Mouse (Mus musculus) R1 (cell line): ENCODE data around the gene Prrt4.
A peak's percentile ranks its signal among the peaks of the same experiment; 100 is the strongest.
"Not testable (repeated sequence)": the region's sequence is repeated elsewhere in the genome, so short reads cannot be mapped to it uniquely, and the experiment has no call there.

ENCODE experiments used
- DNase-seq: peaks from one replicate; pipeline ENCODE4 v3.0.0-alpha.2; 2018; ENCODE audit warnings: low read depth, low spot score

The Prrt4 gene

DNA sequence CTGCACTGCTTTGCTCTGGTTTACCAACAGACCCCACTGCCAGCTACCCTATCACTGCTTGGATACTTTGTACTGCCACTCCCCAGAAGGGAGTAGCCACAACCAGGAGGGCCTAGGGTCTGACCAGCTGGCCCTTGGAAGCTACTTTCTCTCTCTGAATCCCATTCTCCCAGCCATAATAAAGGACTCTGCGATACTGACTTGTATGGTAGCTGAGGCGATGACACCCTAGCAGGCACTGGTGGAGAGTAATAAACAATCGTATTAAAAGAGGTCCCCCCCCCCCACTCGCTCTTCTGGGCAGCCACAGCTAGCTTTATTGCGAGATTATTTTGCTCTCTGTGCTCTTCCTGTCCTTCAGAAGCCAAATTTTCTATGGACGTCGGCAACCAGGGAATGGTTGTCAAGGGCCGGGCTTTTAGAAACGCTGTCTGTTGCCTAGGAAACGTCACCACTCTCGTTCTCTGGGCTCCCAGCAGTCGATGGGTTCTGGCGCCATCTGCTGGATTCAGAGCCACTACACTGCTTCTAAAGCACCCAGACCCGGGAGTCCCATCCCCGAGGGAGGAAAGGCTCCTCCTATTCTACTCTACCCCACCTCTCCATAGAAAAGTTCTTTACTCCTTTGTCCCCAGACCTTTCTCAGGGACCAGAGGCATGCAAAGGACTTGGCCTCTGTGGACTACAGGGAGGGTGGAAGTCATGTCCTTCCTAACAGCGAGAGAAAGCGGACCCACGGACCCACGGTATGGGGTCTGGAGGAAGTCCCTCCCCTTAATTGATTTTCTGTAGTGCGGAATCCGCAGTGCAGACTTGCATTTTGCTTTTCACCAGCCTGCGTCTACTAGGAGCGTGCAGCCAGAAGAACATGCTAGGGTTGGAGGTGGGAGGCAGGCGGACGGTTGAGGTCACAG lies 19.2 kb upstream of the Prrt4 start:
- DNase-seq: peak; percentile 96

GRCm38 (mm10) chr6:29195846-29196698 lies 16.7 kb upstream of the Prrt4 start:
- peak; percentile 26 for DNase-seq

- no peak for DNase-seq
Observed at GRCm38 (mm10) chr6:29195146-29195545, 15.8 kb upstream of the Prrt4 start.

- DNase-seq: peak; percentile 64
Observed at GRCm38 (mm10) chr6:29193961-29194750, 14.8 kb upstream of the Prrt4 start.

DNA sequence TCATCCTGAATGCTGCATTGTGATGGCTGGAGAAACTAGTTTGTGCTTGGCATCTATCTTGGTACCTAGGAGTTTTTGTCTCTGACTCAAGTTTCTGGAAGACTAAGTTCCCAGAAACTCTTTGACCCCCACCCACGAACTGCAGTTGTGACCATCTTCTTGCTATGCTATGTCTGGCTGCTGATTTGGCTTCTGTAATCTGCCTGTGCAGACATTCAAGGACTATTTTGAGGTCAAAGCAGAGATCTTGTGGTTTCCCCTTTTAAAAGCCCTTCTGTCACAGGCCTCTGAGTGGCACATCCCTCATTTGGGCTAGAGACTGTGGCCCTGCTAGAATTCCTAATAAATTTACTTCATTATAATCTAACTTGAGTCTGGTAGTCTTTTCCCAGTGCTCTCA lies 8.6 kb upstream of the Prrt4 start:
- DNase-seq: no peak

DNA sequence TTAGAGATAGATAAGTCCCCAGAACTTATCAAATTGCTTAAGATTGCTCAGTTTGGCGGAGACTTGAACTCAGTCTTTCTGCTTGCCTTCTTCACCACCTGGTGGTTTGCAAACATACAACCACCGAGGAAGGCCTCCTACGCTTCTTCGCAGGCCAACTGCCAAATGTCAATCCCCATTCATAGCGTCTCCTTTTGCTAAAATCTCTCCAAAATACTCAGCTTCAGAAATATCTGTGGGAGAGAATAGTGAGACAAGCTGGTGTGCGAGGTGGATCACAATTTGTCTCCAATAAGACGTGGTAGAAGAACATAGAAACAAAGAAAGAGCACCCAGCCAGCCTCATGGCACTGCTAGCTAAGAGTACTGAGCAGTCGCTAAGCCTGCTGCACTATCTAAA lies 459 bp upstream of the Prrt4 start:
- DNase-seq: no peak

- DNase-seq: peak; percentile 40
Observed at GRCm38 (mm10) chr6:29177901-29178879, 1.2 kb downstream of the Prrt4 start.

DNA sequence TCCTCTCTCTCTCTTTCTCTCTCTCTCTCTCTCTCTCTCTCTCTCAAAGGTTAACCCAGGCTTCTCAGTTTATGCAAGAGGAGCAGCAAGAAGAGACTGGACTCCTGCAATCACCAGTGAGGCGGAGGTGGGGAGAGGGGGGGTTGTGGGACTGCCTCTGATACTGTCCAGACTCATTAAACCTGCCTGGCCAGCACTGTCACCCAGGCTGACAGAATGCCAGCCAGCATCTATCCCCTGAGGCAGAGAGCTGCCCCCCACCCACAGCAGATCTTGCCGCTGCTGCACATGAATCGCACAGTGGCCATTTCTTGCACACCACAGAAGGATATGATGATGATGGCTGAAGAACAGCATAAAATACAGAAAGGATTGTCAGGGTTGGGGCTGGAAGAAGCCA lies 4.3 kb downstream of the Prrt4 start:
- no peak for DNase-seq

DNA sequence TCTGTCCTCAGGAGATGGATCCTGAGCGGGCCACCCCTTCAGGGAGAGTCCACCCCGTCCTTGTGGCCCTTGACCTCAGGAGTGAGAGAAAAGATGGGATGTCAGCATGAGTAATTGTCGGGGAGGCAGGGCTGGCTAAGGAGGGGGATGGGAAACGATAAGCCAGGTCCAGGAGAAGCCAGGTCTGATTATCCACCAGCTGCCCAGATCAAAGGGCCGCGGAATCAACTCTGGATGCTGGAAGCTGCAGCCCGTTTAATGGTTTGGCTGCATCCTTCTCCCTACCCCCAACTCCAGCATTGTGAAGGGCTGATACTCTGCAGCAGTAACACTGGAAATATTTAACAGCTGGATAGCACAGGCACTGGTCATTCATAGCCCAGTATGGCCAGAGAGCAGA lies 5.0 kb downstream of the Prrt4 start:
- DNase-seq: no peak

- DNase-seq: peak; percentile 82
Observed at GRCm38 (mm10) chr6:29170952-29171388, 8.4 kb downstream of the Prrt4 start.

DNA sequence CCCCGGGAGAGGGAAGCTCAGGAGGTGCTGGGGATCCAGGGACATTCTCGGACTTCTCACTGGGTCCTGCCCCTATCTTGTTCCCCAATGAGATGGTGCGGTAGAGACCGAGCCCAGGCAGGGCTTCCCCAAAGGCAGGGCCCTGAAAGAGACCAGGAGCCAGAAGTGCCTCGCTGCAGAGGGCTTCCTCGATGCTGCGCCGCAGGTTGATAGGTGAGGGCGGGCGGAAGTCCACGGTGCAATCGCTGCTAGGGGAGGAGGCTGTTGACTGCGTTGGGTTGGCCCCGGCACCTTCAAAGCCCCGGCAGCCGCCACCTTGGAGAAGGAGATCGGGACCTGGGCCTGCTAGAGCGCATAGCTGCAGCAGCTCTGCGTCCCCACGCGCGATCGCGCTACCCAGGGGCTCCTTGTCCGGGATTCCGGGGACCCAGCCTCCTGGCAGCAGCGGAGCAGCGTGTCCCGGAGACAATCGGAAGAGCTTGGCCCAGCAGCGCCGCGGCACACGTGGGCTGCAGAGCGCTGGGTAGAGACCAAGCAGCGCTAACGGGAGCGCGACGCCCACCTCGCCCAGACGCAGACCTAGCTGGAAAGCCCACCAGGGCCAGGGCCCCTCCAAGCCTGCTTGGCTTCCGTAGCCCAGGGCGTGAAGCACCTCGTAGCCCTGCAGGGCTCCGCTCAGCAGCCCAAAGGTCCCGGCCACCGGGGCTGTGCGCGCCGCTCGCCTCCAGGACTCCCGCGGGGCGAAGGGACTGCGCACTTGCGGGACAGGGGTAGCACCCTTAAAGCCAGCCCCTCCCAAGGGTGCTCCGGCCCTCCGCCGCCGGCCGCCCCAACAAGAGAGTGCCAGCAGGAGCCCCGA lies 9.1 kb downstream of the Prrt4 start:
- peak; percentile 88 for DNase-seq

- no peak for DNase-seq
Observed at GRCm38 (mm10) chr6:29169675-29170062, 9.7 kb downstream of the Prrt4 start.

- DNase-seq: no peak
Observed at GRCm38 (mm10) chr6:29168871-29169270, 10.5 kb downstream of the Prrt4 start.

- DNase-seq: peak; percentile 60
Observed at GRCm38 (mm10) chr6:29166196-29166595, 13.2 kb downstream of the Prrt4 start.

DNA sequence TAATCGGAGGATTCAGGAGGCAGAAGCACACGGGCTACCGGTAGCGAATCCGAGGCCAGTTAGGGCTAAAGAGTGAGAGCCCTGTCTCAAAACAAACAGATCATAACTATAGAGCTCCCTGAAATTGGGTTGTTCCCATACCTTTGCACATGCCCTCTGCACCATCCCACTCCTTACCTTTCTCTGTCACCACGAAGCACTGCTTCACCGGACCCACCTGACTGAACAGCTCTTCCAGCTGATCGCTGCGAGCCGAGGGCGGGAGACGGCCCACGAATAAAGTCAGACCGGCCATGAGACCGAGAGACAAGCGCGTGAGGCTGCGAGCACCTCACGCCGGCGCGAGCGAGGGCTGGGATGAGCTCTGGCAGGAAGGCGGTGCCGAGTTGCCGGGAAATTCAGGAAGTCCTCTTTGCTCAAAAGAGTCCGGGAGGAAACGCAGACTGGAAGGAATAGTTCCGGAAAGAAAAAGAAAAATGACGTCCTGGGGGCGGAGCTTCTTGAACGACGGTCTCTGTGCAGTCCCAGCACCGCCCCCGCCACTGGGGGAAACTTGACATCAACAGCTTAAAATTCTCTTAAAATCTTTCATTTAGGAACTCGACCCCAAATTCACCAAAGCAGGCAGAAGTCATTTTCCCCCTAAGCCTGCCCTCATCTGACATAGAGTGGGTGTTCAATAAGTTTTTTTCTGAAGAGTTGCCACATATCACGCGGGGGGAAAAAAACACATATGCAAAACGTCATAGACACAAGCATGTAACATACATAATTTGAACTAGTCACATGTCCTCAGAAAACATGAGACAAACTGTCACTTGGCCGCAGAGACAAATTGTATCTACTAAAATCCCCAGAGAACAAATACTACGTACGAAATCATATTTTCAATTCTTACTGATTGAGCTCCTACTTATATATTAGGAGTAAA lies 14.8 kb downstream of the Prrt4 start, which contains the start of gene Rbm28:
Gene Rbm28, minus strand, starts transcription at position 693 of the 931 bp plus-strand sequence.
- DNase-seq: peak; percentile 98

- DNase-seq: not testable (repeated sequence)
Observed at GRCm38 (mm10) chr6:29161291-29161690, 18.1 kb downstream of the Prrt4 start.

DNA sequence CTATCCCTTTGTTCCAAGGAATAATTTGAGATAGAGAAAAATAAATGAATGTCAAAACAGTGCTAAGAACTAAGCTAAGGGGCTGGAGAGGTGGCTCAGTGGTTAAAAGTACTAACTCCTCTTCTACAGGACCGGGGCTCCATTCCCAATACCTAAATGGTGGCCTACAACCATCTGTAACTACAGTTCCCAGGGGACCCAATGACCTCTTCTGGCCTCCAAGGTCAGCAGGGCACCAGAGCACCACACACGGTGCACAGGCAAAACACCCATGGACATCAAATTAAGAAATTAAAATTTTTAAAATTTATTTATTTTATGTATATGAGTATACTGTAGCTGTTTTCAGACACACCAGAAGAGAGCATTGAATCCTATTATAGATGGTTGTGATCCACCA lies 18.6 kb downstream of the Prrt4 start:
- no peak for DNase-seq

GRCm38 (mm10) chr6:29156326-29156725 lies 23.1 kb downstream of the Prrt4 start:
- DNase-seq: no peak
